Mouse (Mus musculus) liver, embryonic 14.5 days (tissue): ENCODE measurements at regions not wholly inside any gene's neighbourhood (a gene's known extent, or its start where the extent isn't known, plus 50 kb on each side); places are given as distances from the start of the nearest gene placed in this dataset.

Source experiments
- CTCF ChIP-seq: IDR thresholded peaks from 2 replicates; pipeline ENCODE4 v1.5.1; 2016; ENCODE audit warnings: antibody characterized with exemption, low read depth, control low read depth
- EP300 ChIP-seq: IDR thresholded peaks from 2 replicates; pipeline ENCODE4 v1.6.1; 2016; ENCODE audit warnings: antibody characterized with exemption, low read depth

DNA sequence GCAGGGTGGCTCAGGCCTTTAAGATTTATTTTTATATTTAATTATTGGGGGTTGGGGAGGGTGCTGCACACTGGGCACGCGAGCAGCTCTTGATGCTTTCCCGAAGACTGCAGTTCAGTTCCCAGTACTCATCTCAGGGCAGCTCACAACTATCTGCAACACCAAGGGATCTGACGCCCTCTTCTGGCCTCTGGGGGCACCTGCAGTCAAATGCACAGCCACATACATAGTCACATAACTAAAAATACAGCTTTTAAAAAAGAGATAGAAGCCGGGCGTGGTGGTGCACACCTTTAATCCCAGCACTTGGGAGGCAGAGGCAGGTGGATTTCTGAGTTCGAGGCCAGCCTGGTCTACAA is 52.5 kb upstream of the Foxp4 start:
- peak; percentile 26; the same call in 1 of the 2 replicates for TF ChIP-seq CTCF
- no peak for TF ChIP-seq EP300
